Mouse (Mus musculus): ENCODE results near the gene Ugt1a9. TPM values are rescaled to one million over a fixed set of nuclear protein-coding genes. Genes with fewer than 3 reads are reported as not detected.
"Not testable (repeated sequence)": the region's sequence is repeated elsewhere in the genome, so short reads cannot be mapped to it uniquely, and the experiment has no call there.

Gene Ugt1a9
- polyA plus RNA-seq, 2 experiments: 0.21 to 0.34 TPM

DNA sequence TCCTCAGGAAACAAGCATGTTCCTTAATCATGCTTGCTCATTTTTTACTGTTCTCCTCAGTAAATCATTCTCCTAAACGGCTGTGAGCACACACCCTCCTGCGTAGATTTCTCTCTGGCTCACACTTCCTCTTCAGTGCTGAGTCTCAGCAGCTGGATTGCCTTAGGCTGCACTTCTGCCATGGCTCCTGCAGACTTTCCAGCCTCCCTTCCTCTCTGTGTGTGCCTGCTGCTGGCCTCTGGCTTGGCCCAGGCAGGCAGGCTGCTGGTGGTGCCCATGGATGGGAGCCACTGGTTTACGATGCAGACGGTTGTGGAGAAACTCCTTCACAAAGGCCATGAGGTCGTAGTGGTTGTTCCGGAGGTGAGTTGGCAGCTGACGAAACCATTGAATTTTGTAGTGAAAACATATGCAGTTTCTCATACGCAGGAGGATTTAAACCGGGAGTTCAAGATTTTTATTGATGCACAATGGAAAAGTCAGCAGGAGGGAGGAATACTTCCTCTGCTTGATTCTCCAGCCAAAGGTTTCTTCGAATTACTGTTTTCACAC lies 24.4 kb downstream of the Ugt1a9 start, which contains the start of gene Ugt1a7c:
Ugt1a7c (plus strand) TSS at position 122 of the 552 bp plus-strand sequence.
- Histone ChIP-seq H3K27me3 (ENCODE audit: control insufficient read depth, insufficient read depth, low read length) (no peaks in the 10 kb centered on the region), H3K27ac (no peak within 1 kb of the TSS), H3K9ac (replicated peaks) (no peak within 1 kb of the TSS), H3K4me1 (replicated peaks; ENCODE audit: control insufficient read depth in 2 of 2, insufficient read depth in 2 of 2, low read length in 1 of 2) (no peaks in the 10 kb centered on the region), H3K9me3 (ENCODE audit: control insufficient read depth, low read length) (no peaks in the 10 kb centered on the region), H3K4me2 (ENCODE audit: low read depth) (no peak within 1 kb of the TSS), H3K36me3 (replicated peaks; ENCODE audit: control insufficient read depth, insufficient read depth, low read depth) (no peaks in the 10 kb centered on the region), H3K4me3 (ENCODE audit: insufficient read depth in 1 of 2, low read depth in 2 of 2, low read length in 2 of 2) (no peak within 1 kb of the TSS)
- WGBS (ENCODE audit: insufficient replicate concordance): 34% methylated on average over 10 of the region's 10 CpGs
- DNase-seq (ENCODE audit: low read depth in 3 of 3, low spot score in 3 of 3): no peak
- ATAC-seq (ENCODE audit: insufficient read depth): no peak
- TF ChIP-seq CTCF (IDR thresholded peaks at IDR 0.05; ENCODE audit: low read depth): no peak
- no peak for TF ChIP-seq EP300 (IDR thresholded peaks at IDR 0.05; ENCODE audit: low read depth)

DNA sequence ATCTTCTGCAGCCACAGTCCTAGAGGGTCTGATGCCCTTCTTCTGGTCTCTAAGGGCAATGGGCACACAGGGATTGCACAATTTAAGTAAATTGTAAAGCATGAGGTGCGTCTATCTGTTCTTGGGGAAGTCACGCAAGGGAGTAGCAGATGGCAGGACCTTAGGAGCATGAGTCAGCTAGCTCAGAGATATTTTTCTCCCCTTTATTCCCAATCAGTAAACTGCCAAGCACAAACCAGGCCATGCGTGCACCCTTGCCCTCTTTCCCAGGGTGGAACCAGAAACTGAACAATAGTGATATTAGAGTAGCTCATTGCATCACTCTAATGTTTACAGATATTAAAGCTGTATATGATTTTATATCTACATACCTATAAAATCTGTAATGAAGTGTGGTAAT lies 27.9 kb downstream of the Ugt1a9 start:
- not testable (repeated sequence) for H3K4me2 ChIP-seq (ENCODE audit: low read depth); H3K27ac ChIP-seq; H3K9ac ChIP-seq (replicated peaks); DNase-seq (ENCODE audit: low read depth in 3 of 3, low spot score in 3 of 3); H3K4me3 ChIP-seq (ENCODE audit: insufficient read depth in 1 of 2, low read depth in 2 of 2, low read length in 2 of 2); H3K4me1 ChIP-seq (replicated peaks; ENCODE audit: control insufficient read depth in 2 of 2, insufficient read depth in 2 of 2, low read length in 1 of 2); ATAC-seq (ENCODE audit: insufficient read depth); H3K36me3 ChIP-seq (replicated peaks; ENCODE audit: control insufficient read depth, insufficient read depth, low read depth); H3K9me3 ChIP-seq (ENCODE audit: control insufficient read depth, low read length); H3K27me3 ChIP-seq (ENCODE audit: control insufficient read depth, insufficient read depth, low read length)
- 46% methylated on average over 3 of the region's 3 CpGs for WGBS (ENCODE audit: insufficient replicate concordance)

DNA sequence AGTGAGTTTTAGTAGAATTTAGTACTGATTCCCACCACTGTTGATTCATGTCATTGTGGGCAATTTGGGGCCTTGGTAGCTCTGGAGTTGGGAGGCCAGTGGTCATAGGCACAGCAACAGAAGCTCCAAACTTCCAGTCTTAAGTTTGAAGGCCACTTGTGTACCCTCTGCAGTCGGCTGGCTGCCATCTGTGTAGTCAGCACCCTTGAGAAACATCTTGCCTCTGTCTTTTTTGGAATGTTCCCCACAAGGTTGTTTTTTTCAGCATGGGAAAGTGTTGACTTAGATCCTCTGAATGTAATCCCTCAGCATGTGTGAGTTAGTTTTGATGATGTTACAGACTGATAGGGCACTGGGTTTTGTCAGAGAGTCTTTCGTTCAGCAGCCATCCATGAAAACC lies 29.1 kb downstream of the Ugt1a9 start:
- not testable (repeated sequence) for H3K9ac ChIP-seq (replicated peaks); ATAC-seq (ENCODE audit: insufficient read depth); H3K4me3 ChIP-seq (ENCODE audit: insufficient read depth in 1 of 2, low read depth in 2 of 2, low read length in 2 of 2); H3K9me3 ChIP-seq (ENCODE audit: control insufficient read depth, low read length); H3K27ac ChIP-seq; H3K4me1 ChIP-seq (replicated peaks; ENCODE audit: control insufficient read depth in 2 of 2, insufficient read depth in 2 of 2, low read length in 1 of 2); DNase-seq (ENCODE audit: low read depth in 3 of 3, low spot score in 3 of 3); H3K36me3 ChIP-seq (replicated peaks; ENCODE audit: control insufficient read depth, insufficient read depth, low read depth); H3K27me3 ChIP-seq (ENCODE audit: control insufficient read depth, insufficient read depth, low read length); H3K4me2 ChIP-seq (ENCODE audit: low read depth)
- 52% methylated on average over 2 of the region's 2 CpGs for WGBS (ENCODE audit: insufficient replicate concordance)

DNA sequence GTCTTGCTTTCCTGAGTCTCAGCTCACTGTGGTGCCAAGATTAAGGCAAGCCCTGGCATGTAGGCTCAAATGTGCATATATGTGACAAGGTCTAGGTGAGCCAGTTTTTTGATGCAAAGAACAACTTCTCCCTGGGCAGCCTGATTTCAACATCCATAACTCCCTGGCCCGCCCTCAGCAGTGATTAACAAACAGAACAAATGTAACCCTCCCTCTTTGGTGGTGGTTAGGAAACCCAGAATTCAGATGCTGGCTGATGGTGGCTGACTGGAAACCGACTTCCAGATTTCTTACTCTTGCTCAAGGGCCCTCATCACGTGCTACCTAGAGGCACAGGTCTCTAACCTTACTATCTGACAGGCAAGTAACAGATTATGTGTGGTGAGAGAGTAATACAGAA lies 32.4 kb downstream of the Ugt1a9 start, which contains the start of gene Ugt1a6b:
Ugt1a6b (plus strand) TSS at position 234 of the 400 bp plus-strand sequence.
- H3K4me1 ChIP-seq (replicated peaks; ENCODE audit: control insufficient read depth in 2 of 2, insufficient read depth in 2 of 2, low read length in 1 of 2); H3K9me3 ChIP-seq (ENCODE audit: control insufficient read depth, low read length); DNase-seq (ENCODE audit: low read depth in 3 of 3, low spot score in 3 of 3); H3K4me2 ChIP-seq (ENCODE audit: low read depth); H3K36me3 ChIP-seq (replicated peaks; ENCODE audit: control insufficient read depth, insufficient read depth, low read depth); H3K4me3 ChIP-seq (ENCODE audit: insufficient read depth in 1 of 2, low read depth in 2 of 2, low read length in 2 of 2); H3K27ac ChIP-seq; ATAC-seq (ENCODE audit: insufficient read depth); H3K9ac ChIP-seq (replicated peaks); H3K27me3 ChIP-seq (ENCODE audit: control insufficient read depth, insufficient read depth, low read length): not testable (repeated sequence)
- WGBS (ENCODE audit: insufficient replicate concordance): 15% methylated on average over 2 of the region's 3 CpGs

DNA sequence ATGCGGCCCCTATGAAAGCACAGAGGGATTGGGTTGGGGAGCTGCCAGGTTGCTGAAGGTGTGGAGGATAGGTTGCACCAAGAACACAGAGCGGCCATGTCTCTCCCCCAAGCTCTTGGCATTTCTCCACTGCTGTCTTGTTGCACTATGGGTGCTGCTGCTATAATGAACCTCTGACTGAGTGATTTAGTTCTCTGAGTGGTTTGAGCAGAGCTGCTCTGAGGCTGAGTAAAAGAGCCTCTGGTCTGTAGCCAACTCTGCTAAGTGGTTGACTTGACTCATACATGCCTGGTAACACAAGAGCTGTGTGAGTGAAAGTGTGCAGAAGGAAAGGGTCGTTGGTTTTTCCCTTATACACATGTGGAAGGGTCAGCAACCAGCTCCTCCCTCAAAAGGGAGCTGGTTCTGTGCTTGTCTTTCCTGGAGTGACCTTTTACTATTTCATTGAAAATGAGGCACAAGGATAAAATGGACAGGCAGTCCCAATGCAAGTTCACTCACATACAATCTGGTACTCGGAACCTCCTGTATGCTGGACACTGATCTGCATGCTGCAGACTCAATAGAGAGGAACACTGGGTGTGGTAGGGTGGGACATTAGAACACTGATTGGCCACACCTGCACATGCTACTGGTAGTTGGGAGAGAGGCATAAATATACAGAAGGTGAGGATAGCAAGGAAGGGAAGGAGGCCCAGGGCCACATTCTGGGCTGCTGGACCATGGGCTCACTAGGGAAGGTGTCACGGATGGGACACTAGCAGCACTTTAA lies 33.3 kb downstream of the Ugt1a9 start:
- H3K9ac ChIP-seq (replicated peaks); DNase-seq (ENCODE audit: low read depth in 3 of 3, low spot score in 3 of 3); H3K27ac ChIP-seq; H3K27me3 ChIP-seq (ENCODE audit: control insufficient read depth, insufficient read depth, low read length); H3K36me3 ChIP-seq (replicated peaks; ENCODE audit: control insufficient read depth, insufficient read depth, low read depth); ATAC-seq (ENCODE audit: insufficient read depth); H3K4me2 ChIP-seq (ENCODE audit: low read depth); H3K4me3 ChIP-seq (ENCODE audit: insufficient read depth in 1 of 2, low read depth in 2 of 2, low read length in 2 of 2); H3K9me3 ChIP-seq (ENCODE audit: control insufficient read depth, low read length): not testable (repeated sequence)
- WGBS (ENCODE audit: insufficient replicate concordance): 48% methylated on average over 4 of the region's 5 CpGs
- peaks cover 0 to 12% of the 10 kb centered on the region in 2 experiments; a peak in 2 of 4 replicates for H3K4me1 ChIP-seq (replicated peaks; ENCODE audit: control insufficient read depth in 2 of 2, insufficient read depth in 2 of 2, low read length in 1 of 2)

Data from liver, embryonic 14.5 days (tissue).